ENCODE assay signal across 13 mouse cellular contexts in the genomic region with DNA sequence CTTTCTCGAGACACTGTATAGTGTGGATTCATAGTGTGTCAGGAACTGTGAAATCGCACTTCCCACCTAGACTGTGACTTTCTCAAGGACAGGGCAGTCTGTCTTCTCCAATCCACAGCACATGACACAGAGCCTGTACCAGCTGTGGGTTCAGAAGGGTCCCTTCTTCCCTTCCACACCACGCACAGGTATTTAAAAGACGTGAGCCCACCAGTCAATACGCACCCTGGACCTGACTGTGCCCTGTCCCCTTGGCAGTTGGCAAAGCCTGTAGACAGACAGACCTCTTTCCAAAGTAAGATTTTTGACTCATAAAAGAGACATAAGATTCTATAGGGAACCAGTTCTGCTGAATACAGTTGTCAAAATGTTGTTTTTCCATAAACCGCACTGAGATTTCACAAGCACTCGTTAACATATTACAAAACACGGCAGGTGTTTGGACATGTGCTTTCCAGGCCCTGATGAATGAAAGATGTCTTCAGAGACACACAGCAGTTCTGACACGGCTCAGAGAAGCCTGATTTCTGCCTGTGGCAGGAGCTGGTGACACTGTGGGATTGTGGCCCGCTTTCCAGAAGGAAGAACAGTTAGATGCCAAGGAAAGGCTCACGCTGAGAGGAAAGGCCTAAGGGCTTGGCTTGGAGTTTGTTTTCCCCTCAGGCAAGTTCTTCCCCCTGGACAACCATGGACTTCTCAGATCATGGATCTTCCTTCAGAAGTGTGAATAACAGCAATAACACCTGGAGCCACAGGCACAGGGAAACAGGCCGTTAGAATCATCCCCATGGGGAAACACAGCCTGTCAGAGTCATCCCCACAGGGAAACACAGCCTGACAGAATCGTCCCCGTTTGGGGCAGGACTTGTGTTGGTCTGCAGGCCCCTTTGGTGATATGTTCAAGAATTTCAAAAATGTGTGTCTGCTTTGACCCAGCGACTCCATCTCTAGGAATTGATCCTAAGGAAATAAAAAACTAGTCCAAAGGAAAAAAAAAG. TPM values are rescaled to one million over a fixed set of nuclear protein-coding genes. Genes with fewer than 3 reads are reported as not detected.
DNase-seq lines count a peak whose midpoint lies in the region; ATAC-seq lines count a peak whose summit lies in the region.
"Had no signal": no experiment of that assay in that cellular context is flagged by ENCODE, and none has a peak within 500 bp of the region (broad histone marks: within the 10 kb centered on the region; RNA-seq: fewer than 3 reads in every experiment).

No protein-coding gene starts in this region.

- H3K4me3 ChIP-seq in kidney, embryonic 15.5 days (replicated peaks) = no peak overlapping the region
- H3K4me3 ChIP-seq in lung, embryonic 16.5 days (ENCODE audit: low read length) = no peak overlapping the region
- H3K4me3 ChIP-seq: heart, embryonic 15.5 days; hindbrain, embryonic 13.5 days; midbrain, embryonic 13.5 days had no signal

- peak overlapping the region; percentile 51 for H3K27ac ChIP-seq in kidney, embryonic 15.5 days
- no peak overlapping the region for H3K27ac ChIP-seq in lung, embryonic 16.5 days (ENCODE audit: low read length)
- H3K27ac ChIP-seq: heart, embryonic 15.5 days; hindbrain, embryonic 13.5 days; liver, embryonic 14.5 days; midbrain, embryonic 13.5 days had no signal

- WGBS in kidney, embryonic 15.5 days = 68% methylated on average over 15 of the region's 15 CpGs
- 48% methylated on average over 15 of the region's 15 CpGs for WGBS in lung, embryonic 16.5 days

- DNase-seq in cerebellum, postnatal 10 days = peak; percentile 22 to 34
- no peak for DNase-seq in cerebellum, postnatal 14 days
- DNase-seq in kidney, postnatal 14 days = no peak
- DNase-seq in lung, adult 18-20 months = no peak
- DNase-seq: cerebellum, adult 2 months had no signal

- no peak overlapping the region for H3K4me2 ChIP-seq in kidney, embryonic 15.5 days
- no peak overlapping the region for H3K4me2 ChIP-seq in lung, embryonic 16.5 days (ENCODE audit: low read depth, low read length)
- H3K4me2 ChIP-seq: heart, embryonic 15.5 days; hindbrain, embryonic 13.5 days; midbrain, embryonic 13.5 days had no signal

- H3K36me3 ChIP-seq in kidney, embryonic 15.5 days = no peaks in the 10 kb centered on the region
- H3K36me3 ChIP-seq in lung, embryonic 16.5 days (ENCODE audit: control insufficient read depth, insufficient read depth, low read length) = no peaks in the 10 kb centered on the region
- H3K36me3 ChIP-seq: heart, embryonic 15.5 days; hindbrain, embryonic 13.5 days; midbrain, embryonic 13.5 days had no signal

- ATAC-seq in kidney, embryonic 15.5 days (replicated peaks; ENCODE audit: low FRiP score) = no peak
- ATAC-seq in lung, embryonic 16.5 days (ENCODE audit: low read depth) = peak; percentile 22; the same call in 1 of the 2 replicates
- ATAC-seq in granulocyte monocyte progenitor cell, adult 5-6 weeks (replicated peaks; ENCODE audit: poor library complexity, severe bottlenecking) = peak; percentile 89
- ATAC-seq in frontal cortex, adult (ENCODE audit: low TSS enrichment) = no peak; the same call in 1 of the 2 replicates
- ATAC-seq: midbrain, embryonic 13.5 days had no signal

- H3K4me1 ChIP-seq in kidney, embryonic 15.5 days = peaks cover 5% of the 10 kb centered on the region; the same call in 1 of the 2 replicates
- peaks cover 7% of the 10 kb centered on the region for H3K4me1 ChIP-seq in lung, embryonic 16.5 days (replicated peaks; ENCODE audit: control insufficient read depth, insufficient read depth, low read length)
- H3K4me1 ChIP-seq: heart, embryonic 15.5 days; hindbrain, embryonic 13.5 days; midbrain, embryonic 13.5 days had no signal

- no peaks in the 10 kb centered on the region for H3K9me3 ChIP-seq in kidney, embryonic 15.5 days (replicated peaks)
- H3K9me3 ChIP-seq in lung, embryonic 16.5 days (ENCODE audit: control insufficient read depth, low read length) = 0 out of 2 replicates have a peak, but pooled peaks cover 2% of the 10 kb centered on the region
- H3K9me3 ChIP-seq: heart, embryonic 15.5 days; midbrain, embryonic 13.5 days had no signal

- no peaks in the 10 kb centered on the region for H3K27me3 ChIP-seq in kidney, embryonic 15.5 days
- no peaks in the 10 kb centered on the region for H3K27me3 ChIP-seq in lung, embryonic 16.5 days (ENCODE audit: control insufficient read depth, insufficient read depth, low read depth, low read length)
- H3K27me3 ChIP-seq: heart, embryonic 15.5 days; hindbrain, embryonic 13.5 days; midbrain, embryonic 13.5 days had no signal

- H3K9ac ChIP-seq in kidney, embryonic 15.5 days = no peak overlapping the region
- H3K9ac ChIP-seq in lung, embryonic 16.5 days (ENCODE audit: low read length) = no peak overlapping the region
- H3K9ac ChIP-seq: heart, embryonic 15.5 days; hindbrain, embryonic 13.5 days; liver, embryonic 14.5 days; midbrain, embryonic 13.5 days had no signal

RNA-seq across cellular contexts. Expression of a gene that starts 22.2 kb away (rescaled TPM):
- 12.7 and 16.9 TPM in 2 replicates for polyA plus RNA-seq in kidney, embryonic 15.5 days (2015; fragmentation: Nextera tagmentation; extraction: Ambion mirVana)
- polyA plus RNA-seq in lung, embryonic 16.5 days (2015; fragmentation: Nextera tagmentation; extraction: Ambion mirVana) = 6.0 and 6.3 TPM in 2 replicates
- total RNA-seq in granulocyte monocyte progenitor cell, adult 5-6 weeks (2014; fragmentation: Nextera tagmentation) = not detected in 2 replicates
- not detected in 2 replicates for total RNA-seq in granulocyte monocyte progenitor cell, adult 5-6 weeks (2017)

Comparison
In these comparisons a context has a peak if more than half of its experiments do, and no peak if none do; other contexts are left out.
1. DNase-seq: peak in cerebellum, postnatal 10 days (2 of 2); none in cerebellum, postnatal 14 days (0 of 2), kidney, postnatal 14 days (single experiment) and lung, adult 18-20 months (0 of 2).
2. ATAC-seq: peak in lung, embryonic 16.5 days (single experiment) and granulocyte monocyte progenitor cell, adult 5-6 weeks (single experiment); none in kidney, embryonic 15.5 days (single experiment) and frontal cortex, adult (single experiment).